Mouse (Mus musculus) lung, postnatal 25 days (tissue): ENCODE results near the gene Iqcd.
A peak's percentile ranks its signal among the peaks of the same experiment; 100 is the strongest.

Source experiments
- DNase-seq: peaks from one replicate; pipeline ENCODE4 v3.0.0; 2022; ENCODE audit warnings: low spot score

Iqcd gene

GRCm38 (mm10) chr5:120588569-120589094 is at the start of gene Iqcd, which contains the start of gene Tpcn1:
Iqcd (plus strand) TSS chr5:120589016.
Tpcn1 (minus strand) TSS chr5:120588673.
- peak; percentile 99 for DNase-seq

- no peak for DNase-seq
These were observed 40.5 kb upstream of the Iqcd start for GRCm38 (mm10) chr5:120548236-120548850.

- no peak for DNase-seq
These were observed 38.7 kb upstream of the Iqcd start for GRCm38 (mm10) chr5:120550137-120550536.

GRCm38 (mm10) chr5:120550673-120551072 is 38.1 kb upstream of the Iqcd start:
- DNase-seq, result no peak

- DNase-seq, result no peak
These were observed 32.9 kb upstream of the Iqcd start for GRCm38 (mm10) chr5:120555871-120556270.

GRCm38 (mm10) chr5:120558041-120558440 is 30.8 kb upstream of the Iqcd start:
- no peak for DNase-seq

GRCm38 (mm10) chr5:120558762-120559161 is 30.1 kb upstream of the Iqcd start:
- DNase-seq, result no peak

- no peak for DNase-seq
These were observed 28.6 kb upstream of the Iqcd start for GRCm38 (mm10) chr5:120560129-120560615.

GRCm38 (mm10) chr5:120560616-120561311 is 28.1 kb upstream of the Iqcd start:
- peak; percentile 51 for DNase-seq

GRCm38 (mm10) chr5:120562956-120563913 is 25.6 kb upstream of the Iqcd start:
- DNase-seq, result peak; percentile 66

GRCm38 (mm10) chr5:120563914-120564311 is 24.9 kb upstream of the Iqcd start:
- DNase-seq, result no peak

- DNase-seq, result no peak
These were observed 23.5 kb upstream of the Iqcd start for GRCm38 (mm10) chr5:120565171-120565905.

GRCm38 (mm10) chr5:120566101-120566500 is 22.7 kb upstream of the Iqcd start:
- DNase-seq, result no peak

GRCm38 (mm10) chr5:120566681-120567252 is 22.0 kb upstream of the Iqcd start:
- no peak for DNase-seq

- peak; percentile 52 for DNase-seq
These were observed 21.5 kb upstream of the Iqcd start for GRCm38 (mm10) chr5:120567253-120567701.

- DNase-seq, result no peak
These were observed 21.0 kb upstream of the Iqcd start for GRCm38 (mm10) chr5:120567761-120568211.

GRCm38 (mm10) chr5:120568336-120568768 is 20.5 kb upstream of the Iqcd start:
- no peak for DNase-seq

- DNase-seq, result no peak
These were observed 19.9 kb upstream of the Iqcd start for GRCm38 (mm10) chr5:120568964-120569363.

- no peak for DNase-seq
These were observed 19.0 kb upstream of the Iqcd start for GRCm38 (mm10) chr5:120569791-120570190.

- no peak for DNase-seq
These were observed 18.4 kb upstream of the Iqcd start for GRCm38 (mm10) chr5:120570289-120570897.
